Mouse (Mus musculus): ENCODE results near the gene Rasgef1a.

DNA sequence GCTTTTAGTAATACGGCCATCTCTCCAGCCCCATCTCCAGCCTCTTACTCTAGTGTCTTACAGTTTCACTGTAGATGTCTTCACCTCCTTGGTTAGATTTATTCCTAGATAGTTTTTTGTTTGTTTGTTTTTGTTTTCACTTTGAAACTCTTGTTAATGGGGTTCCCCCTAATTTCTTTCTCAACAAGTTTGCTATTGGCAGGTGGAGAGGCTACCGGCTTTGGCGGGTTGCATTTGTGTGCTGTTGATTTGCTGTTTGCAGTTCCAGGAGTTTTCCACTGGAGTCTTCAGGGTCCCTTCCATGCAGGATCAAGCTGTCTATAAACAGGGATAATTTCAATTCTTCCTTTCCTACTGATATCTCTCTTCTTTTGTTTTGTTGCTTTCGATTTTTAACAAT, 50.0 kb downstream of the Rasgef1a start:
- TF ChIP-seq EP300 (optimal IDR thresholded peaks at IDR 0.05) (no peak), CTCF (IDR thresholded peaks at IDR 0.05; ENCODE audit: low read depth) (no peak)
